Mouse (Mus musculus) R1 (cell line): ENCODE data around the gene Otoa.
A peak's percentile ranks its signal among the peaks of the same experiment; 100 is the strongest.

Experiments used
- DNase-seq: peaks from one replicate; pipeline ENCODE4 v3.0.0-alpha.2; 2018; ENCODE audit warnings: low read depth, low spot score

The Otoa gene

DNA sequence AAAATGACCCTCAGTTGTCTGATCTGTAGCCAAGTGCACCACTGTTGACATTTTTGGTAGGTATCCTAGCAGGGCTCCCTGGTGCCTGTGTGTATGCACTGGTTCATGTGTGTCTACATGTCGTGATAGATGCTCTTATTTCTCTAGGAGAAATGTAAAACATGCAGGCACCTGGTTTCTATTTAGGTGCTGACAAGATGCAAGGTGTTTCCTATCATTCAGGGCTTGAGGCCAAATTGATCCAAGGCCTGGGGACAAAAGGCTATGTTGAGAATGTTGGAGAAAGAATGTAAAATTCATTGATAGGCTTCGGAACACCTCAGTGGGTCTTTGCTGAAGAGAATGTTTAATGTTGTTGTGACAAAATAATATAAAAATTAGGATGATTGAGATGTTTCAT lies 366 bp downstream of the Otoa start:
- DNase-seq, result no peak

DNA sequence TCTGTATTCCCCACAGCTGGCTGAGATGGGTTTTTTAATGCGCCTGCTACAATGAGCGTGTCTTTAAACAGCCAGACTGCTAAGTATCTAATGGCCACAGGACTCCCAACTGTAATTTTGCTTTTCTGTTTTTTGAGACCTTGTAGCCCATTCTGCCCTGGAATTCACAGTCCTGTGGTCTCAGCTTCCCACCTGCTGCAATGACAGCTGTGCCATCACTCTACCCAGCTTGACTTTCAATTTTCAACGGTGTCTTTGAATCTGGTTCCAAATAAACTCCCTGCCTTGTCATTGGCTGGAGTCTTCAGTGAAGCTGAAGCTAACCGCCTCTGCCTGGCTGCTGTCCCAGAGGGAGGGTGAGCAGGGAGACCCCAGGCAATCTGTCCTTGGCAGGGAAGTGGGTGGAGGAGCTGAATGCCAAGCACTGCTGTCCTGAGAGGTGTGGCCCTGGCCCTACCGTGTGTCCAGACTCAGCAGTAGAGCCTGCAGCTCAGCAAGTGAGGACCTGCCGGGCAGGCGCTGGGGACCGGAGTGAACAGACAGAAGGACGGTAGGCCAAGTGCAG lies 1.6 kb downstream of the Otoa start:
- no peak for DNase-seq

DNA sequence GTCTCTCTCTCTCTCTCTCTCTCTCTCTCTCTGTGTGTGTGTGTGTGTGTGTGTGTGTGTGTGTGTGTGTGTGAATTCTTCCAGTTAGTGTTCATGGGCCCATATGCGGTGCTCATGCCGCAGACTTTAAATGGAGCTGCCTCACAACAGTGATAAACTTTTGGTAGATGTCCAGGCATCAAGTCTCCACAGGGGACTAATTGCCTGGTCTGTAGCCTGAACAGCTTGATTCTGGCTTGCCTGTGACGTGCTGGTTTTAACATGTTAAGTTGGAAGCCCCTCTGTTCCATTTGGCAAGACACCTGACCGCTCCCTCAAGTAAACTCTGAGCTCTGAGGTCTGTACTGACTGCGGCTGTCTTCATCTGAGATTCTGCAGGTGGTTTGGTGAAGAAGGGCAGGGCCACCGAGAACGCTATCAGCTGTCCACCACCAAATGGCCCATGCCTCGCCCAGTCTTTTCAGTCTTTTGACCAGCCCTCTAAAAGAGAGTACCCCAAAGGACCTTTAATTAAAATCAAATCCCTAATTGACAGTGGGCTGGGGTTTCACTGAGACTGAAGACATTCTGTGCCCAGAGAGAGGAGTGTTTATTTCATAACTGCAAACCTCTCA lies 3.5 kb downstream of the Otoa start:
- no peak for DNase-seq

DNA sequence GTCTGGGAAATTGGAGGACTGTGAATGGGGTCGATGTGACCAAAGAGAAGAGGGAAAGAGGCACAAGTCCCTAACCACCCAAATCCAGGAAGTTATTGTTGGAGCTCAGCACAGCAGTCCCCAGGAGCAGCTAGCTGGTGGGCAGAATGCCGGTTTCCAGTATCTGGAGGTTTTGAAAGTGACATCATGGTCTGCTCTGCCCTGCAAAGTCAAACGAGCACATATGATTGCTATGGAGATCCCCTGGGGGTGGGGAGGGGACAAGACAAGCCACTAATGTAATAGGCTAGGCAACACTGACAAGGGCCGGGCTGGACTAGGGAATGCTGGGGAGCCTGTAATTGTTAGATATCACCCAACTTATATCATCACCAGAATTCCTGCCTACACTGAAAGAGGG lies 4.0 kb downstream of the Otoa start:
- no peak for DNase-seq

DNA sequence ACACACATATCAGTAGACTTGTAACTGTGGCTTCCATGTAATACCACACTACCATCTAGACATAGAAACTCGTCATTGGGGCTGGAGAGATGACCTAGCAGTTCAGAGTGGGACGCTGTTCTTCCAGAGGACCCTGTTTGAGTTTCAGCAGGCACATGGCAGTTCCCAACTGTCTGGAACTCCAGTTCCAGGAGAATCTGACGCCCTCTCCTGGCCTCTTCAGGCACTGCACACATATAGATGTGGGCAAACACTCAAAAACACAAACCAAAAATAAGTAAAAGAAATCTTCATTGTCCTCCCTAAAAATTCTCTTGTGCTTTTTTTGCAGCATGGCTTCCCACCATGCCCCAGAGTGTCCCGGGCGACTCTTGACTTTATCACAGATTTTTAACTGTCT lies 7.3 kb downstream of the Otoa start:
- peak; percentile 55 for DNase-seq

DNA sequence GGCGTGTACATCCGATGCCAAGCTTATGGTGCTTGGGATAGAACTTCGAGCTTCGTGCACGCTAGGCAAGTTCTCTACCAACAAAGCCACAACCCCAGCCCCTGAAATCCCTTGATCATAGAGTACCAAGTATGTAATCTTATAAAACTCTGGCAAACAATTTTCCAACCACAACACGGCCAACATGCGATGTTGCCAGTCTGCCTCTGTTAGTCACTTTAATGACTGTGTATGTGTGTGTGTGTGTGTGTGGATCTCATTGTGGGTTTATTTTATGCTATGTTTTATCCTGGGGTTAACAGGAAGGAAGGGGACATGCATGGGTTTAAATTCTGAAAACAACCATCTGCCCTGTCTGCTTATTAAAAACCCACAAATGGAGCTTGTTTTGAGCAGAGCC lies 9.3 kb downstream of the Otoa start:
- no peak for DNase-seq

DNA sequence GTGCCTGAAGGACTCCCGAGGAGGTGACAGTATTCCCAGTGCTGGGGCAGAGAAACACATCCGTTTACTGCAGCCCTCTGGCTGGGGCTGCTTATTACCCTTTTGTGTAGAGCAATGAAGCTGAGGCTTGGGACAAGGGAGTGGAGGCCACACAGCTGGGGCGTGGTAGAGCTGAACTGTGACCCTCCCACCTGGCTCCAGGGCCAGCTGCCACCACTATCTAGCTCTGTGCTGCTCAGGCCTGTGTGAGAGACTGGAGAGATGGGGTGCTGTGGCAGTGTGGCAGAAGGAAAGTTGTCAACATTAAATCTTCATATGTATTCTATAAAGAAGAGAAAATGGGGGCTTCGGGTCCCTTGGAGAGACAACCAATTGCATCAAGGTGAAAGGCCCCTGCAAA lies 11.6 kb downstream of the Otoa start:
- no peak for DNase-seq

DNA sequence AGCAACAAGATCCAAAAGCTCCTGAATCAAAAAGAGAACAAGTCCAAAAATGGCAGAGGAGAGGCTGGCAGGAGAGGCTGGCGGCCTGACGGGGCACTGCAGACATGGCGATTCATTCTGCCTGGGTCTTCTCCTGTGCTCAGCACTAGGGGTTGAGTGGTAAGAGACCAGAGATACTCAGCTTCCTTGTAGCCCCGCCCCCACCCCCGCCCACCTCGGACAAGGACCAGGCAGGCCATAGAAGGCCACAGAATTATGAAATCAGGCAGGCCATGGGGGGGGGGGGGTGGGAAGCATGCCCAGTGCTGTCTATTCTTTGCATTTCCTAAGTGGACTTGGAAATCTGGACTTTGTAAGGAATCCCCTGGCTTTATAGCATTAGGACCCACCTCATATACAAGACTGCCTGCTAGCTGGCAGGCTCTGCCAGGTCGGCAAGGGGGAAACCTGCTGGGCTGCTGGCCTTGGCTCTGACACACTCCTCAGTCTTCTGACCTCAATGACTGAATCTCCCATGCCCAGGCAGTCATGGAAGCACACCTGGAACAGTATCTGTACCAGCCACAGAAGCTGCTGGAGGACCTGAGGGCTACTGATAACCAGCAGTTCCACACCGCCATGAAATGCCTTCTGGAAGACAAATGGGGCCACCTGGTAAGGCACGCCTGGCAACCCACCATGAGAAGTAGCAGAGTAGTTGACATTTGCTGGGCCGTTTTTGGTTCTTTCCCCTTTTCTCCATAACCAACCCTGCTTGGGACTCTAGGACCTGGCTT lies 17.4 kb downstream of the Otoa start:
- no peak for DNase-seq

DNA sequence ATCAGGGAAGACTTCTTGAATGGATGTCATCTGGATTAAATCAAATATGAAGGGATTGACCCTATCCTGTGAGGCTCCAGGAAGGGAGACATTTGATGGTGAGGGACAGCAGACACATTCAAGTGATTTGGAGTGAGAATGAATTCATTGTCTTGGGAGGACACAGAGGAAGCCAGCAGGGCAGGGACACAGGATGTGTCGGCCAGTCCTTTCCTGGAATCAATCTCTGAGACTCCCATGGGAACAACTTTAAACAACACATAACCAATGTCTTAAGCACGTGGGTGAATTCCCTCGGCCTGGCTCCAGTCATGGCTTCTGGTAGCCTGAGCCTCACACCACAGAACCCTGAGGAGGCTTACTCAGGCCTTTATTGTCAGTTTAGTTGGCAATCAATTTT lies 26.4 kb downstream of the Otoa start:
- no peak for DNase-seq

DNA sequence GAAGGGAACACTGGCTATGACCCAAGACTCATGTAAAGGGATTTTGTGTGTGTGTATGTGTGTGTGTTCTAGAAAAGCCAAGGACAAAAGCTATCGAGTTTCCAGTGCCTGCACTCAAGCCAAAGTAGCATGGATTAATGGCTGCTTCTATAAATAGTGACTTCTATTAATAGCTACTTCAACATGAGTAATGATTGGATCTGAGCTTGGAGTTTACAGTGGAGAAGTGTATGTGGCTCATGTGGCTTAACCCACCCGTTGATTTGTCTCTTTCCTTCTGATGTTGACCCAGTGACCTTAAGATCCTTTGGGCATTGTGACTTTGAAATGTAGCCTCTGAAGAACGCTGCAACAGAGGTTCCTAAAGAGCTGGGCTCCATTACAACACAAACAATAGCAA lies 29.9 kb downstream of the Otoa start:
- DNase-seq, result no peak

DNA sequence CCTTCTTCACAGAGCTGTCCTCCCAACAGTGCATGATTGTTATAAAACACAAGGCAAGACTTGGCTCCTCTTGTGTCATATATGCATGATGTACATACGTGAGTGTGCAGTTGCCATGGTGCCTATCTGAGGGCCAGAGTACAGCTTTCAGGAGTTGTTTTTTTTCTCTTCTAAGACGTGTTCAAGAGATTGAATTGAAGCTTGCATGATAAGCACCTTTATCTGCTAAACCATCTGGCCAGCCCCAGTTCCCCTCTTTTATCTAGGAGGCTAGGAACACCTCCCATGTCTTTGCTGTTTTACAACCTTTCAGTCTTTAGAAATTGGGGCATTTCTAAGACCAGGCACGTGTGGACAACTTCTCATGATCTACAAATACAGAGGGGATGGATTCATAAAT lies 30.3 kb downstream of the Otoa start:
- DNase-seq, result no peak

DNA sequence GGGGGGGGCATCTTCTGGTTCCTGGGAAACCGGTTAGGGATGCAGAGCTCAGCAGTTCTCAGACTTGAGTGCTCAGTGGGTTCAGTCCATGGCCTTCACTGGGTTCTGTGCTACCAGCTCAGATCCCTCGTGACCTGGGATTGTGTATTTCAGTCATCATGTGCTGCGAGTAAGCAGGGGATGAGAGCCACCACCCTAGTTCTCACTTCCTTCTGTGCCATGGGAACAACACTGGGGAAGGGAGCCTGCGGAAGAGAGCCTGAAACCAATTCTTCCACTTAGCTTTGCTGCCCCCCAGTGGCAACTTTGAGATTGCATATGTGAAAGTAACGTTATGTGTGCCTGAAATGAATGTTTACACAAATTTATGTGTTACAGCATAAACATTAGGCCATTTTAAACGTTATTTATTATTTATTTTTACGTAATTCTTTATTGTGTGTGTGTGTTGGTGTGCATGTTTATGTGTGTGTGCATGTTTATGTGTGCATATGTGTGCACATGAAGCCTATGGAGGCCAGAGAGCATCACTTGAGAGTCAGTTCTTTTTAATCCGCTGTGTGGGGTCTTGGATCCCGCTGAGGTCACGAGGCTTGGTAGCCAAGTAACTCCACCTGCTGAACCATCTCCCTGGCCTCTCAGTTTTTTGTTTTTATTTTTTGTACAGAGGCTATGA lies 38.8 kb downstream of the Otoa start:
- DNase-seq, result peak; percentile 77

DNA sequence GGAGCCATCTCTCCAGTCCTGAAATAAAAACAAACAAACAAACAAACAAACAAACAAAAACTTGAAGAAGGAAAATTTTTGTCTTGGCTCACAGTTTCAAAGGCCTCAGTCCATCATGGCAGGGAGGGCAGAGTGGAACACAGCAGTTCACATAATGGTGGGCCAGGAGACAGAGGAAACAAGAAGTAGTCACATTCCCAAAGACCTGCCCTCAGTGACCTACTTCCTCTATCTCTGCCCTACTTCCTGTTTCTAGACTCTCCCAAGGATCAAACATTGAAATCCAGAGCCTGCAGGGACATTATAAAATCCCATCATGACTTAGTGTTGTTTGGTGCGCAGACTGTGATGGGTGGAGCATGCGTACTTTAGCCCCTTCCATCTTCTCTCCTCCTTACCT lies 49.4 kb downstream of the Otoa start:
- no peak for DNase-seq

DNA sequence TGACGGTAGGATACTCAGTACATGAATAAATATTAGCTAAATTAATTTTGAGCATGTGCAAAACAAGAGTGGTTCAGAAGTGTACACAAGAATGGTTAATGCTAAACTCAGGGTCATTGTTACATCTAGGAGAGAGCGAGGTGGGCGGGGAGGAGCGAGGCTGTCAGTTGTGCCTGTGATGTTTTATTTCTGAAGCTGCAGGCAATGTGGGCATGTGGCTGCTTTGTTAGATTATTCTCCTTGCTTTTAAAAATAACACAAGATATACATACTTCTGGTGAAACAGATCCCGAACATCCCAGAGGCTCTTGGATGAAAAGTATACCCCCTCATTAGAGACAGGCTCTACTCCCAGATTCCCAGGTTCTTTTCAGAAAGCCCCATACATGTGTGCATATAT lies 59.8 kb downstream of the Otoa start:
- DNase-seq, result no peak

DNA sequence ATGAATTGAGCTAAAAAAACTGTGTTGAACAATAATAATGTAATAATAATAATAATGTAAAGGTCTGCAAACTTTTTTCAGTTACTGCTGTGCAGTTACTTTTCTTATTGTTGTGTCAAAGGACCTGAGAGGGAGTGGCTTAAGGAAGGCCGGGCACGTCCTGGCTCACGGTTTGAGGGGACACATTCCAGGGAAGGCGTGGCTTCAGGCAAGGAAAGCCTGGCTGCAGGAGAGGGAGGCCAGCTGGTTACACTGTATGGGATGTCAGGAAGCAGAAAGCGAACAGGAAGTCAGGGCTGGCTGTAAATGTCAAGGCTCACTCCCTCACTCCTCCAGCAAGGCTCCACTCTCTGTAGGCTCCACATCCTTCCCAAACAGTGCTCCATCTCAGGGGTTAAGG lies 69.2 kb downstream of the Otoa start:
- DNase-seq, result peak; percentile 29

DNA sequence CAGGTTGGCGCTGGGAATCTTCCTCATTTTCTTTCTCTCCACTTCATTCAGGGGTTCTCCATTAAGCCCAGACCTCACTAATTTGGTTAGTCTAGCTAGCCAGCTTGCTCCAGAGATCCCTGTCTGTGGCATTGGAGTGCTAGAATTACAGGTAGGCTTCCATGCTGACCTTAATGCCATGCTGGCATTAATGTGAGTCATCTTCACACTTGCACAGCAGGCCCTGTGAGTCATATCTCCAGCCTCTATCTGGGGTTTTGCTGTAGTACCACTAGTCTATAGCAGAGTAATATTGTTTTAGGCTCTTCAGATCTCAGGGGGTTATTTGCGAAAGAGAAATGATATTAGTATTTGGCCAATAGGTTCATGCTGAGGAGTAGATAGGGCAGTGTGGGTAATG lies 70.7 kb downstream of the Otoa start:
- DNase-seq, result no peak

DNA sequence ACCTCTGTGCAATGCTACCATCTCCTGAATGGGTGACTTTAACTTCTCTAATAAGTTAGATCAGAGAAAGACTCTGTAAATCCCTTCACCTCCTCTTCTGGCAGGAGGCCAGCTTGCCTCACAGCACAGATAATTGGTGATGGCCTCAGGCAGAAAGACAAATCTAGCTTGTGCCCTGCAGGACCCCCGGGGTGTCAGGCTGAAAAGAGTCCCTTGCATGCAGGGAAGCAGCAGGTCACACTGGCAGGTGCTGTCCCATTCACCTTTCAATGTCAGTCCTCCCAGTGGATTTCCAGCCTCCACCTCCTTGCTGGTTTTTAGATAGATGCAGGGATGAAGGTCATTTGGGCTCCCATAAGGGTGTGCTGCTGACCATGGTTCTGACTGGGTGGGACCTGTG lies 84.2 kb downstream of the Otoa start:
- DNase-seq, result peak; percentile 25

DNA sequence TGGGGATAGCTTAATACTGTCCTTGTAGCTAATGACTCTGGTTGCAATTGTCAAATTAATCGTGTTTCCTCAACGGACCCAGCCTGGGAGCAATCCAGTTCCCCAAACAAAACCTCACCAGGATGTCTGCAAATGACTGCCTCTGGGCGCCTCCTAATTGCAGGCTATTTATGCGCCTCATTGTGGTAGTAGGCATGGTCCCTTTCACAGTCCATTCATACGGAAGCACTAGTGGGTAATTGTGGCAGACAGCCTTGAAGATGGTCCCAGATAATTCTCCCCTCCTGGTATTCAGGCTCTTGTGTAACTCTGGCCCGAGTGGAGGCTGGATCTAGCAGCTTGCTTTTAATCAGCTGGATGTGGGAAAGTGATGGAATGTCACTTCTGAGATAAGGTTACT lies 90.4 kb downstream of the Otoa start:
- no peak for DNase-seq

DNA sequence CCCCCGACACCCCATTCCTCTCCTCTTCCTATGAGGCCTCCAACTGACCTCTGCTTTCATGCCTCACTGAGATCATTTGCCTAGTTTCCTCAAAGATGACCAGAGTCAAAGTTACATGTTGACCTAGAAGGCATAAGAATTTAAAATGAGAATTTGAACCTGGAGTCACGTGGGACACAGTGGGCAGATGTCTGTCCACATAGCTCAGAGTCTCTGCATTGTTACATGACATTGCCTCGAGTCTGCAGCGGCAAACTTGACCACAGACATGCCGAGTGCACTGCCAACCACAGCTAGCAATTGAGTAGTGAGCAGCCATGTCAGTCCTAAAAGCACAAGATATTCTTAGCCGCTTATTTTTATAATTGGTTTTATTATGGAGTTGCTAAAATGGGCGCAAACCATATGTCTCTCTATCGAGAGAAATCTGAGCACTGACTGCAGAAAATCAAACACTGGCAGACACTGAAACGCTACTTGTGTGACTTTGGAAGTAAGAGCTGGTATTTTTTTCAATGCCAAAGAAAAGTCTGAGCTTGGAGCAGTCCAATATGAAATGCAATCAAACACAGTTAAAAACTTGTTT lies 105.8 kb downstream of the Otoa start:
- no peak for DNase-seq

DNA sequence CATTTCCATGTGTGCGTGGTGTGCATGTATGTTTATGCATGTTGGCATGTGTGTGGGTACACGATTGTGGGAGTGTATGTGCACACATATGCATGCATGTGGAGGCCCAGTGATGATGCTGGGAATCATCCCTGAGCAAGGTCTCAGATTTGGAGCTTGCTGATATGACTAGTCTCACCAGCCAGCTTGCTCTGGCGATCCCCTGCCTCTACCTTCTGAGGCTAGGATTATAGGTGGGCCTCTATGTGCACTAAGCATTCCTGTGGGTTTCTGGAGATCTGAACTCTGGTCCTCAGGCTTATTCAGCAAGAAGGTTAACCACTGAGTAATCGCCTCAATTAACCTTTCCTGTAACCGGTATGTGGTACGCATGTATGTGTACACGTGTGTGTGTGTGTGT lies 107.5 kb downstream of the Otoa start:
- DNase-seq, result no peak

DNA sequence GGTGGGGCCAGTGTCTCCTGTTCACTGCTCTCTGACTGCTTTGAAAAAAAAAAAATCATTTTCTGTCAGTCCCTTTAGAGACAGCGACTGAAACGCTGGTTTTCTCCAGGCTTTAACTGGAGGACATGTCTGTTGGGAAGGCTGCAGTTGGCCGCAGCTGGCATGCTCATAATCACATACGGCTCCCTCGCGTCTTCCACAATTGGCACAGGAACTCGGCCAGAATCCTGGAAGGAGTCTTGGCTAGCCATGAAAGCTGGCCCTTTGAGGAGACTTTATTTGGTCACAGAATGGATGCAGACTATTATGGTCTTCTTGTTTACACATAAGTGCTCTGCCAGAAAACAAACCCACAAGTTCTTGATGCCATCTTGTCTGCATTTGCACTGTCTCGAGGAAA lies 117.5 kb downstream of the Otoa start:
- DNase-seq, result no peak

DNA sequence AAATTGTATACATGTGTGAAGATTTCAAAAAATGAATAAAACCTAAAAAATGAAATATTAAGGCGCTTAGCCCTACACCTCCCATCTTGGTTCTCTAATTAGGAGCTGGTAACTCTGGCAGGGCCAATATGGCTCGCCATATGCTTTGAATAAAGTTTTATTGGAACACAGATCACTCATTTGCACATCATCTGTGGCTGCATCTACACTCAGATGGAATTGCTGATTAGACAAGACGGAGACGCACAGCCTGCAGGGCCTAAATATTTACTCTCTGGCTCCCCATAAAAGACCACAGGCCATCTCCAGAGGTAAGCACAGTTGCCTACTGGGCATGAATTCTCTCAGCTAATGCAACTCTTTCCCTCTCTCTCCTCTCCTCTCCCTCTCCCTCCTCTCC lies 130.4 kb downstream of the Otoa start:
- no peak for DNase-seq
